Mouse (Mus musculus) retina, adult 2 months (tissue): ENCODE measurements around the gene Naa35.

Source experiments
- DNase-seq: peaks from one replicate; pipeline ENCODE4 v3.0.0-alpha.2; 2012; ENCODE audit warnings: low read depth, low spot score

Naa35 gene

GRCm38 (mm10) chr13:59584947-59585647 lies at the start of gene Naa35, which contains the start of gene Agtpbp1:
TSS of gene Naa35 (plus strand) at chr13:59585259.
TSS of gene Agtpbp1 (minus strand) at chr13:59585227.
- DNase-seq, result peak; percentile 98

DNA sequence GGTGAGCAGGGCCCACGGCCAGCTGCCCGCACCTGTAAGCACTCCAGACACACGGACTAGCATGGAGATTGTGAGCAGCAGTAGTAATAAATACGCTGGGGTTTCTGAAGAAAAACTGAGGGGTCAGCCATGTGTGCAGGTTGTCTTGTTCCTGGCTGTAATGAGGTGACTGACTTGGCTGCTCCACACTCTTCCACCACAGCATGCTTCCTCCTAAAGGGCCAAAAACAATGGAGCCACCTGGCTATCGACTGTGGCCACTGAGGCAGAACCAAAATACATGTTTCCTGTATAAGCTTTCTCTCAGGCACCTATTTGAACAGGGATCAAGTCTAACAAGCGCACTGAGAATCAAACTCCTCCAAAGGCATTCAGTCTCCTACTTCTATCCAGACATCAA lies 49.3 kb upstream of the Naa35 start:
- DNase-seq, result no peak

- no peak for DNase-seq
Measured at GRCm38 (mm10) chr13:59536631-59537030, 48.4 kb upstream of the Naa35 start.

- no peak for DNase-seq
Measured at GRCm38 (mm10) chr13:59538661-59539060, 46.4 kb upstream of the Naa35 start.

GRCm38 (mm10) chr13:59540030-59540429 lies 45.0 kb upstream of the Naa35 start:
- DNase-seq, result peak; percentile 78

- DNase-seq, result no peak
Measured at GRCm38 (mm10) chr13:59542411-59542810, 42.6 kb upstream of the Naa35 start.

- no peak for DNase-seq
Measured at GRCm38 (mm10) chr13:59547091-59547490, 38.0 kb upstream of the Naa35 start.

- DNase-seq, result no peak
Measured at GRCm38 (mm10) chr13:59547716-59548115, 37.3 kb upstream of the Naa35 start.

GRCm38 (mm10) chr13:59549318-59549798 lies 35.7 kb upstream of the Naa35 start:
- no peak for DNase-seq

DNA sequence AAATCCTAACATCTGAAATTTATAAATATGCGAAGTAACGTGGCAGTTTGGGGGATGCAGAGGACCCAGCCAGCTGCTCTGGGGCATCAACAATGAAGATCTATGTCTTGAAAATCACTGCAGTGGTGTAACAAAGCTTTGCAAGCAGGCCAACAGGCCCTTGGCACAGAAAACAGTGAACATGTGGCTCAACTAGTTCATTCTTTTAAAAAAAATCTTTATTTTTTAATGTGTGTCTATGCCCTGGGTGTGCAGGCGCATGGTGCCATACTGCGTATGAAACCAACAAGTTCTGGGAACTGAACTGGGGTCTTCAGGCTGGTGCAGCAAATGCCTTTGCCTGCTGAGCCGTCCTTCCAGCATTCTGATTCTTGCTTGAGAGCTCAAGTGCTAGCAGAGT lies 32.8 kb upstream of the Naa35 start:
- no peak for DNase-seq

GRCm38 (mm10) chr13:59552751-59553150 lies 32.3 kb upstream of the Naa35 start:
- DNase-seq, result no peak

GRCm38 (mm10) chr13:59554772-59555505 lies 30.1 kb upstream of the Naa35 start:
- DNase-seq, result no peak

DNA sequence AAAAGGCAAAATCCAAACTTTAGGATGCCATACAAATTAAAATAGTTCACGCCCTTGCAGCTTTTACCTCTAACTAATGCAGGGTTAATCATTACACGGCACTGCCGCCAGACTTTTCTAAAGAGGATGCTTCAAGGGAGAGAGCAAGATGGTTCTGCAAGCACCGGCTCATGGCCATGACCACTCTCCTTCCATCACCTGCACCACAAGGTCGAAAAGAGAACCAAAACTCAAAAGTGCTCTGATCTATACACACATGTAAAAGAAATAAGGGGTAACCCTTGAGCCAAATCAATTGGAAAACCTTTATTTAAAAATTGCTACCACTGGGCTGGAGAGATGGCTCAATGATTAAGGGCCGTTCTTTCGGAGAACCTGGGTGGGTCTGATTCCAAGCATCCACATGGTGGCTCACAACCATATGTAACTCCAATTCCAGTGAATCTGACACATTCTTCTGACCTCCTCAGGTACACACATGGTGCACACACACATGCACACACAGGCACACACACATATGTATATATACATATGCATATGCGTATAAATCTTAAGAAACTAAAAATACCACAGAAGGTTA lies 29.4 kb upstream of the Naa35 start:
- no peak for DNase-seq

DNA sequence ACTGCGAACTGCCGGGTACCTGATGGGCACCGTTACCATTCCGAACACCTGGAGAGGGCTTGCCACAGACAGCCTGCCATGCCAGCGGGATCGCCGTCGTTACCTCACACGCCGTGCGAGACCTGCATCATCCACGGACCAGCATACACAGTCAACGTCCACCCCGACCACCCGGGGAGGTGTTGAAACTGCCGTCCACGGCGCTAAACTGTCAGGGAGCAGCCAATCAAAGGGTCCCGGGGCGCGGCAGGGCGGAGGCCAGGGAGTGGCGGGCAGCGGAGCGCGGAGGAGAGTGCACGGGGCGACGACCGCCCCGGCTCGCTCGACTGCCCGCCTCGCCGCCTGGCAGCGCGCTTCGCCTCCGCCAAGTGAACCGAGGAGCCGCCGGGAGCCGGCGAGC lies 28.4 kb upstream of the Naa35 start:
- DNase-seq, result no peak

GRCm38 (mm10) chr13:59557185-59557985 lies 27.7 kb upstream of the Naa35 start:
- DNase-seq, result peak; percentile 86

GRCm38 (mm10) chr13:59558776-59559175 lies 26.3 kb upstream of the Naa35 start:
- no peak for DNase-seq

DNA sequence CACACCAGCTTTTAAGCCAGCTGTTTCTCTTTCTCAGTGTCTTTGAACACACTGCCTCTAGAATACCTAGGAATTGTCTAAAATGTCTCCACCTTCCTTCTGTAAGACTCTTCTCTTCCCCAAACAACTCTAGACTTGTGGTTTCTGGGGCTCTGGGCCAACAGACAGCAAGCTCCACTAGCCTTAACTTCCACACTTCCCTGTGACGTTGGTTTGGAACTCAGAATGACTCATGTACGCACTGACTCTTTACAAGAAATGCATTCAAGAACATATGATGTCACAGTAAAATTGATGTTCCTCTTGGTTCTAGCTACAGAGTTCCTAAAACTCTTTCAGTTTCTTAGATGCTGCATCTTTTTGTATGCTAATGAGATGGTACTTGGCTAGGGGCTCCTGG lies 22.6 kb upstream of the Naa35 start:
- DNase-seq, result no peak

GRCm38 (mm10) chr13:59564505-59564904 lies 20.6 kb upstream of the Naa35 start:
- DNase-seq, result no peak

GRCm38 (mm10) chr13:59564923-59565322 lies 20.1 kb upstream of the Naa35 start:
- DNase-seq, result no peak

- peak; percentile 68 for DNase-seq
Measured at GRCm38 (mm10) chr13:59565945-59566520, 19.0 kb upstream of the Naa35 start.

DNA sequence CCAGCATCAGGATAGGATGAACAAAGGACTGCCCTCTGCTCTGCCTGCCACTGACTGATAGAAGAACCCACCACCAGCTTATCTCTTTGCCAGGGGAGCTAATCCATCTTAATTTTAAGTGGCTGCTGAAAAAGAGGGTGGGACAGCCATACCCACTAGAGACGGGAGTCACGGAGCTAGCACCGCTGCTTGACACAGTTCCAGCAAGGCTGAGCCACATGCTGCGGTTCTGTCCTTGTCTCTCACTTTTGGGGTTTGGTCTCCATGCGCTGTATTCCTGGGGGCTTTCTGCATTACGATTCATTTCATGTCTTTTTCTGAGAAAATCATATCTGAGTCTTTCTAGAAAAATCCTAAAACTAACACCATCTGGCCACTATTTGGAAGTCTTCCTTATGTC lies 14.0 kb upstream of the Naa35 start:
- DNase-seq, result no peak
